Mouse (Mus musculus) adrenal gland, postnatal 4 days (tissue): ENCODE measurements around the gene Gm39566. TPM values are rescaled to one million over a fixed set of nuclear protein-coding genes. Genes with fewer than 3 reads are reported as not detected.
A peak's percentile ranks its signal among the peaks of the same experiment; 100 is the strongest.

Experiments
- DNase-seq, 2 experiments: peaks; one replicate each; pipeline ENCODE4 v3.0.0; 2021 to 2022; ENCODE audit warnings: low spot score in 2 of 2, mixed read lengths in 2 of 2
- total RNA-seq, 2 experiments: library from RNA; stranded (reverse); gene quantifications; 2 replicates each; pipeline ENCODE4 v1.2.3; 2021

Gm39566 gene
- total RNA-seq, 2 experiments from 2014 or later: not detected

DNA sequence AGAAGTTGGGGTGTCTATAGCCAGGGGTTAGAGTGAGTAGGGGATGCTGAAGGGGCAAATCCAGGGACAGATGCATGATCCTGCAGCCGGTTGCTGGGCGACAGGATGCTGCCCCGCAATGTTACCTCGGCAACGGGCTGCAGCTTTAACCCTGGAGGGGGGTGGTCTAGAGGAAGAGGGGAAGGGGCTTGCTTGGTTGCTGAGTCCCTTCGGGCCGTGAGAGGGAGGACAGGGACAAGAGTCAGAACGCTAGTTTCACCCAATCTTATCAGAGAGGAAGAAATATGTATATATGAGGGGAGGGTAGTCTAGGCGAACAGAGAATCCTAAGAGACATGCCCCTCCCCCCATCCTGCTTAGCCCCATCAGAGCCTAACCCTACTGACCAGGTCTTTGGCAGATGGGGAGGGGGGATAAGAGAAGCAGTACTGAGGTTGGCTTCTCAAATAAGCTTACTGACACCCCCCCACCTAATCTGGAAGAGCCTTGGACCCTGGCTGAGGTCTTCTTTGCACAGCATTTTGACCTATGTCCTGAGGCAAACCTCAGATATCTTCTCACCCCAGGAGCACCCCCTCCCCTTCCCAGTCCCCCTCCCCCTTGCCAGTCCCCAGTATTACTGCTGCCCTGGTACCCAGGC, 20.3 kb upstream of the Gm39566 start:
- no peak for DNase-seq

DNA sequence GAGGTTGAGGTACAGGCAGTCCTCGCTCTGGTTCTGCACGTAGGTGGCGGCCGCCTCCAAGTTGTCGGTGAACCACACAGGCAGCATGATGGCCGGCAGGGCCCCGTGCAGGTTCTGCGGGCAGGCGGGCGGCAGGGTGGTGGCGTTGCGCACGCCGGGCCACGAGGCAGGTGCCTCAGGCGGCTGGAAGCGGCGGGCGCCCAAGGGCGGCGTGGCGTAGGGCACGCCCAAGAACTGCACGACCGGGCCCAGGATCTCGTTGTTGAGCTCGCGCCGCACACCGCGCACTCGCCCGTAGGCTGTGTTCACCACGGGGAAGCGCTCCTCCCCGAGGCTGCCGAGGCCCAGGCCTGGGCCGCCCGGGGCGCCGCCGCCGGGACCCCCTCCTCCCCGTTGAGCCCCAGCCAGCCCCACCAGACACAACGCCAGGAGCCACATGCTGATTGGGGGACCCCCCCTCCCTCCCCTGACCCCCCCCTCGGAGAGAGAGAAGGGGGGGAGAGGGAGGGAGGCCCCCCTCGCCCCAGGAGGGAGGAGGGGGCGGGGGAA, 19.0 kb upstream of the Gm39566 start:
- no peak for DNase-seq

DNA sequence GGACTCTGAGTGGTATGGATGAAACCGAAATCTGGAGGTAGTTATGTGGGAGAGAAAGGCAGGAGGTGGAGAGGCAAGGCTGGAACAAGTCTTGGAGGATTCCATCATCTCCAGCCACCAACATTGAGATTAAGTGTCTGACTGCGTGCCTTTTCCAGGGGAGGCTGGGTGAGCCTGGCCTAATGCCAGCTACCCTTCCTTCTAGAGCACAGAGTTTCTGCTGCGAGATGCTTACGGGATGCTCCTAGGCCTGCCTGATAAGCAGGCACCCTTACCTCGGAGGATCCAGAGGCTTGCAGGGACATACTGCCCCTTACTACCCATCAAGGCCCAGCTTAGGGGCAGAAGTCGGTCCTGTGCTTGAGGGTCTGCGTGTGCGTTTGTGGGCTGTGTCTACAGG, 18.5 kb upstream of the Gm39566 start:
- no peak for DNase-seq

DNA sequence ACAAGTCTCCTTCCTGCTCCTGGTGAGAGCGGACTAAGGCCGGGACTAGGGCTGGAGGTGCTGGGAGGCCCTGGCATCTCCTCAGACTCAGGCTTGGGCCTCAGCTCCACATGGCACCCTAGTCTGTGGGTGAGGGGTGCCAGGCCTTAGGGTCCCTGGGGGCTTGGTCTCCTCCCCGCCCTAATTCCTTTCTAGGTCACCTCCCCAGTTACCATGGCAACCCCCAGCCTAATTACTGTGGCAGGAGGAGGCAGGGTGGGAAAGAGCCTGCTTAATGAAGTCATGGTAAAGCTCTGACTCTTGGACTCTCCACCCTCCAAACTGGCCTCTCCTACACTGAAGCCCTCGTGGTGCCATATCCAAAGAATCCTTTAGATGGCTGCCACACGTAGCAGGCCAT, 13.7 kb upstream of the Gm39566 start:
- DNase-seq: no peak

DNA sequence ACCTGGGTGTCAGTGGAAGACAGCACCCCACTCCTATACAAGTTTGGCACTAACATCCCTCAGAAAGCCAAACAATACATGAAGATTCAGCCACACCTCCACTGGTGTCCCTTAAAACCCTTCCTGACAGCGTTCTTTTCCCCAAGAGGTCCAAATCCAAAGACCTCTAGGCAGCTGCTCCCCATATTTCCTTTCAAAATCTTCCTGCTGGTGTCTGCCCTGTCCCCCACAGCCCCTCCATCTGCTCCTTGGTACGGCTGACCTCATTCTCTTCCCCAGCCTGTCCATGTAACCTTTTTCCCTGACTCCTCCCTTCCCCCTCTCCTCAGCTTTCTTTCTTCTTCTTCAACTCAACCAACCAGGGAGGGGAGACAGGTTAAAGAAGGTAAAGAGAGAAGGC, 8.4 kb upstream of the Gm39566 start:
- no peak for DNase-seq

DNA sequence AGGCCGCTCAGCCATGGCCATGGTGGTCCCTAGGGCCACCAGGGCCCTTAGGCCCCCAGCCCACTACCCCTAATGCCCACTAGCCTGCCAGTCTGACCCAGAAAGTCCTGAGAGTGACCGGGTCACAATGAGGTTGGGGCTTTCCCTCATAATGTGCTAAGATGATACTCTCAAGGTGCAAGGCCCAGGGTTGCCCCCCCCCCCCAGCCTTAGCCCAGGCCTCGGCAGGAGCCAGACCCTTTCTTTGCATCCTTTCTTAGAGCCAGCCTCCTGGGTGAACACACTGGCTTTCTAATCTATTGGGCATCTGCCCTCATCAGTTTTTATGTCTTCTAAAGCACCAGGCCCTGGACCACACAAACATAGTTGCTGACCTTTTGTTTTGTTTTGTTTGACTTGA, 7.0 kb upstream of the Gm39566 start, which contains the start of gene Spem1:
TSS of gene Spem1 (minus strand) at position 101 of the 400 bp plus-strand sequence.
- DNase-seq: no peak

DNA sequence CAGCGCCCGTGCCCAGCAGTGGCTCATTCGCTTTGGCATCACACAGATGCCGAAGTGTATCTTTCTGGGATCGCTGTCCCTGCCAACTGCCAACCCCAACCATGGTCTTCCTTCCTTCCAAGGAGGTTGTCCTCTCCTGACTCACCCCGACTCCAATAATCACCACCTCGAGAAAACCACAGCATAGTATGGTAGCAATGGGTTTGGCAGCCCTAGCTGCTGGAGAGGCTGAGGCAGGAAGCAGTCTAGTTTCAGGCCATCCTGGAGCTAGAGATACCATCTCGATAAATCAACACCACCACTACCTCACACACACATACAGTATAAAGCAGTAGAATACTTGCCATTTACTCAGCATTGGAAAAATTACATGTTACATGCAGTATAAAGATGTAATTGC, 3.8 kb upstream of the Gm39566 start:
- no peak for DNase-seq

DNA sequence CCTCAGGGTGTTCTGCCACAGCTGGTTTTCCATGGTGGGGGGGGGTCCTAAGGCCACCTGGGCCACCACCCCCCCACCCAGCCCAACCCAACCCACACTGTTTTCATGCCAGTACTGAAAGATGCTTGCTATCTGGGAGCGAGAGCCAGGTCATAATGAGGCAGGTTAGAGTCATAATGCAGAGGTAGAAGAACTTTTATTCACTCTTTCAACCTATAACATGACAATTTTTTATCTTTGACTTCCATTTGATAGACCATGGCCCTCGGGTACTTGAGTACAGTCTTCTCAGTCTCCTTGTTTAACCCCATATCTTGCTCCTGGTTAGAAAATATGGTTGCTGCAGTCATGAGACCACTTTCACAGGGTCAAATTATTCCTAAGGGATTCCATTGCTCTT, 3.3 kb upstream of the Gm39566 start, which contains the start of gene Spem2:
TSS of gene Spem2 (minus strand) at position 101 of the 400 bp plus-strand sequence.
- no peak for DNase-seq

DNA sequence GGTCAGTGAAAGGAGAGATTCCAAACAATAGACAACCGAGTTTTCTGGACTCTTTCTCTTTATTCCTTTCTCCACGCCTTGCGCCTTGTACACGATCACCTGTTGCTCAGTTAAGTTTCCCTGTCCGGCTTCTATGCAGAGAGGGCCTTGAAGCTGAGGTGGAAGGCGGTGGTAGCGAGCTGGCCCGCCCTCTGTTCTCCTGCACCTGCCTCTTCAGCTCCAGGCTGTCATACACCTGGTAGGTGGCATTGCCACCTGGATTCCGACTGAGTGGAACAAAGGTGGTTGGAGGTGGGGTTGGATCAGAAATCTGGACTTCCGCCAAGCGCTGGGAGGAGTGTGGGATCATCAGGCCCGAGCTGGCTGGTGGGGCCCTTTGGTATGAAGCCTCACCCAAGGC, 1.4 kb upstream of the Gm39566 start:
- DNase-seq: no peak

DNA sequence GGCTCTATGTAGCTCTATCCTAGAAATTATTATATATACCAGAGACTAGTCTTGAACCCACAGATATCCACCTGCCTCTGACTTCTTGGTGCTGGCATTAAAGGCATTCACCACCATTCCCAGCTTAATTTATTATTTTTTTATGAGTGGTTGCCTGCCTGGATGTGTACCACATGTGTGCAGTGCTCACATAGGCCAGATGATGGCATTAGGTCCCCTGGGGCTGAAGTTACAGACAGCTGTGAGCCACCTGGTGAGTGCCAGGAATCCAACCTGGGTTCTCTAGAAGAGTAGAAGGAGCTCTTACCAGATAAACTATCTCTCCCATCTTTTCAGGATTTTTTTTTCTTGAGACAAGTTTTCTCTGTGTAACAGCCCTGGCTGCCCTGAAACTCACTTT, 4.8 kb downstream of the Gm39566 start:
- DNase-seq: no peak

DNA sequence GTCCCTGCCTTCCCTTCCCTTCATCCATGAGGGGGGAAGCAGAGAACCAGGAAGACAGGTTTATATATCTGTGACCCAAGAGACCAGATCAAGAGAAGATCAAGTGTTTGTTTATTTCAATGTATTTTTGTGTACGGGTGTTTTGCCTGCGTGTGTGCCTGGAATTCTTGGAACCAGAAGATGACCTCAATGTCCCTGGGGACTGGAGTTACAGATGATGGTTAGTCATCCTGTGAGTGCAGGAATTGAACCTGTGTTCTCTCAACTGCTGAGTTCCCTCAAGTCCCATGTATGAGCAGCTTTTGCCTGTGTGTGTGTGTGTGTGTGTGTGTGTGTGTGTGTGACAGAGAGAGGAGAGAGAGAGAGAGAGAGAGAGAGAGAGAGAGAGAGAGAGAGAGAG, 7.5 kb downstream of the Gm39566 start:
- no peak for DNase-seq

DNA sequence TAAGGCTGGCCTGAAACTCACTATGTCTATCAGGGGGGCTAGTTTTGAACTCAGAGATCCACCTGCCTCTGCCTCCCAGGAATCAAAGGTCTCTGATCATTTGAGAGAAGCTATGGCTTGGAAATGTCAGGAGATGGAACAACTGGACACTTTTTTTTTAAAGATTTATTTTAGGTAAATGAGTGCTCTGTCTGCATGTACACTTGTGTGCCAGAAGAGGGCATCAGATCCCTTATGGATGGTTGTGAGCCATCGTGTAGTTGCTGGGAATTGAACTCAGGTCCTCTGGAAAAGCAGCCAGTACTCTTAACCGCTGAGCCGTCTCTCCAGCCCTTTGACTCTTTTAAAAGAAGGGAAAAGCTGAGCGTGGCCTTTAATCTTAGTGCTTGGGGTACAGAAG, 8.7 kb downstream of the Gm39566 start:
- DNase-seq: no peak

DNA sequence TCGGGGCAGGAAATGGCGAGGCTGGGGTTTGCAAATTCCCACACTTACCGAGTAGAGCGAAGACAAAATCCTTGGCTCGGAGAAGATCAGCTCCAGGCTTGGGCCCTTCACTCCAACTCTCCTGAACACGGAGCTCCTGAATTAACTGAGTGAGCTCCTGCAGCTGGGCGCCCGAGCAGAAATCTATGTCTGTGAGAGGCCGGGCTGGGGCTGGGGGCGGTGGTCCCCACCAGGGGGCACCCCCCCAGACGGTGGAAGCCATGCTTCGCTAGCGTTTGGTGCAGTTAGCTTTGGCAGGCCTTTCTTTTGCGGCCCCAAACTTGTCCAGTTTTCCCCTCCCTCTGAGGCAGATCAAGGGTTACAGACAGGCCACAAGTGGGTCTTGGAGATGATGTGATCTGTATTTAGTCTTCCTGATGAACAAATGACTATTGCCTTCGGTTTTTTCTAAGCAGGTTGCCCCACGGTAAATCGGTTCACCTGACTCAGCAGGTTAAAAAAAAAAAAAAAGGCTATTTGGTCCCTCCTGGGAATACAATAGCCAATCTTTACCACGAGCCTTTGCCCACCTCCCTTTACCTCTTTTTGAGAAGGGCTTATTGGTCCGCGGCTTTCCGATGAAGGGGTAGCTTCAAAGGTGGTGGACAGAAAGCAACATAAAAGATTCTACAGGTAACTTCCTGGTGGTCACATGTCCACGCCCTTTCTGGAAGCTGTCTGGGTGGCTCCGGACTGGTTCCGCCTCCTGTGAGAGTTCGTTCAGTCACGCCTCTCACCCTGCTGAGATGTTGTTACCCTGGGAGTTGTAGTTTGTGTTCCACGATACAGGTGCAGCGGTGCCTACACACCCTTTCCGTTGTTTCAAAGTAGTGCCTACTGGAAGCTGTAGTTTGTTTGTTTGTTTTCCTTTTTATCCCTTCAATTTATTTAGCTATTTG, 9.9 kb downstream of the Gm39566 start, which contains the start of gene Tmem102:
TSS of gene Tmem102 (minus strand) at position 653 of the 938 bp plus-strand sequence.
- DNase-seq: no peak

DNA sequence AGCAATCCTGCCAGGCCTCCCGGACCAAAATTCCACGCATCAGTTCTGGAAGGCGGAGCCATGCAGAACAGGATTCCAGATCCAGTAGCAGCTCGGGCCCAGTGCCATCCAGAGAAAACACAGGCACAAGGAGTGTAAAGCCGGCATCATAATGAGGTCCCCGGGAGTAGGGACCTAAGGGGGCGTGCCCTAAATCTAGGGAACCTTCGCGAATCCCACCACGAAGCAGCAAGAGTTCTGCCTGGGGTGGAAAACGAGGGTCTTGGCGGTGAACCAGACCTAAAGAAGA, 10.5 kb downstream of the Gm39566 start:
- no peak for DNase-seq

DNA sequence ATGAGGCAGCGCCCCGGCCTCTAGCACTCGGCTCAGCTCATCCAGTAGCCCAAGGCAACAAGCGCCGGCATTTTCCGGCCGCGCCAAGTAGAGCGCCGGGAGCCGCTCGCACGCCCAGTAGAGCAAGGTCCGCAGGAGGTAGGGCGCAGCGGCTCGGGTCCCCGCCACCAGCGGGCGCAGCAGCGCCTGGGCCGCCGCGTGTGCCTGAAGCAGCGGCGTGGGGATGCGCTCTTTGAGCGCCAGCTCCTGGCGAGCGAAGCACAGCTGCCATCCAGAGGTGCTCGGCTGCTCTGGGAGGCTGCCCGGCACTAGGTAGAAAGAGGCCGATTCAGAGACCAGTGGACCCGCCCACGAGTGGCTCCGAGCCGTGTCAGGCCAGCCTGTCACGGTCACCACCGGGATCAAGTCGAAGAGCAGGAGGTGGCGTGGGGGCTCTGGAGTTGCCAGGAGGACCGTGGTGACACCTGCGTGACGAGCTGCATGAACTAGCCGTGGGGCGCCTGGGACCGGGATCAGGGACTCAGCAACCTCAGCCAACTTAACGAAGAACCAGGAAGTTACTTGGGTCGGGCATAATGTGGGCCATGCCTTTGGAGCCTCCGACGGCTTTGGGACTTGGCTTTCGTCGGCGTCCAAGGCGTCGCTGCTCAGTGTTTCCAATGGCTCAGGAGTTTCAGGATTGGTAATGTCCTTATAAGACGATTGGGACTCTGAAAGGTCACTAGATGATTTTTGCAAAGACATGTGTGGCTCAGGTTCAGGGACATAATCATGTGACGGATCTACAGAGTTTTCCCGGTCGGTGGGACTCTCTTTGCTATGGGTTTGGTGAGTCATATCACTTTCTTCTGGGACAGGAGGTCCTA, 11.1 kb downstream of the Gm39566 start:
- peak; percentile 52 to 53 for DNase-seq

DNA sequence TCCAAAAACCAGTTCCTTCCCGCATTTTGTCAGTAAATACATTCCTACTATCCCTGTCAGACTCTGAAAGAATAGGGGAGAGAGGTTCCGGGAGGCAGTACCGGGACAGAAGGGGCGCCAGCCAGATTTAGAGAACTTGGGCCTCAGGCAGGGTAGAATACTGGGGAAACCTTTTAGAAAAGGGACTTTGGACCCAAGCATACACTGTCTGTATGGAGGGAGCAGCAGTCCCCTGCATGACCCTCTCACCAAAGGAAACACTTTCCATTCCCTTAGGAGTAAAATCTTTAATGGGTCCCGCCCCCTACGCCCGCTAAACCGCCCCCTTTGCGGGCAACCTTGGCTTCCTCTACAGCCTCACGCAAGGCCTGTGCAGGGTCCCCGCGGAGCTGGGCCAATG, 11.8 kb downstream of the Gm39566 start:
- no peak for DNase-seq

DNA sequence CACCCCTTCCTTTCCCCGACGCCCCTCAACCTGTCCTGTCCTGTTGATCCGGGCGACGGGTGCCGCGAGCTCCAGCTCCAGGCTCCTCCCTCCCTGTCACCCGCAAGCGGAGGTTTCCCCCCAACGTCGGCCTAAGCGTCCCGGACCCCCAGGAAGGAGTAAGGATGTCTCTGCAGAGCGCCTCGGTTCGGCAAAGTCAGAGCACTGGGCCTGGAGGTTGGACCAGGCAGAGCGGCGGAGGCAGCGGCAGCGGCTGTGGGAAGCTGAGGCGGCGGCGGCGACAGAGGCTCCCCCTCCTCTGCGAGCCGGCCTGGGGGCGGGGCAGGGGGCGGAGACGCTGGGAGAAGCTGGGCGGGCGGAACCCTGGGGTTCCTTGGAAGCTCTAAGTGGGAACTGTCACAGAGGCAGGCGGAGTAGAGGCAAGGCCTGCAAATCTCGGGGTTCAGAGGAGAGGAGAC, 12.4 kb downstream of the Gm39566 start:
- DNase-seq: peak; percentile 64

DNA sequence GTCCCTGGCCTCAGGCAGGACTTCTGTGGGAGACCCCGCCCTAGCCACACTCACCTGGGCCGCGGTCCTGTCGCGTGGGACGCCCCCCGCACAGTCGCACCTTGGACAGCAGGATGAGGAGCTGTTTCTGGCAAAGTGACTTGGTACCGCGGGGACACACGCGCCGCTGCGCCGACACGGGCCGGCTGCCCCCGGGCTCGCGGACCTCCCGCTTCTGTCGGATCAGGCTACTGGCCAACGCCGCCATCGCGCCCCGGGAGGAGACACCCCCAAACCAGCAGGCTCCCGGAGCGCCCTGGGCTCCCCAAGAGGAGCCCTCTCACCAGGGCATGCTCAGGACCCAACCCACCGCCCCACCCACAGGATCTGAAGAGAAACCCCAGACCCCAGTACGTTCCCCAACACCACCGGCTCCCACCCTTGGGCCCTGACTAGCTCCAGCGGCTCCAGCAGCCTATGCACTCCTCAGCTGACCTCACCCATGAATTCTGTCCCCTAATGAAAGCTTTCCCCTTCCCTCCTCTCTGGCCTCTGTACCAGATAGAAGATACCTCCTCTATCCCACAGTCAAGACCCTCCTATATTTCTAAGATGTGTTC, 13.6 kb downstream of the Gm39566 start, which contains the start of gene Fgf11:
TSS of gene Fgf11 (minus strand) at position 479 of the 599 bp plus-strand sequence.
- DNase-seq: no peak

DNA sequence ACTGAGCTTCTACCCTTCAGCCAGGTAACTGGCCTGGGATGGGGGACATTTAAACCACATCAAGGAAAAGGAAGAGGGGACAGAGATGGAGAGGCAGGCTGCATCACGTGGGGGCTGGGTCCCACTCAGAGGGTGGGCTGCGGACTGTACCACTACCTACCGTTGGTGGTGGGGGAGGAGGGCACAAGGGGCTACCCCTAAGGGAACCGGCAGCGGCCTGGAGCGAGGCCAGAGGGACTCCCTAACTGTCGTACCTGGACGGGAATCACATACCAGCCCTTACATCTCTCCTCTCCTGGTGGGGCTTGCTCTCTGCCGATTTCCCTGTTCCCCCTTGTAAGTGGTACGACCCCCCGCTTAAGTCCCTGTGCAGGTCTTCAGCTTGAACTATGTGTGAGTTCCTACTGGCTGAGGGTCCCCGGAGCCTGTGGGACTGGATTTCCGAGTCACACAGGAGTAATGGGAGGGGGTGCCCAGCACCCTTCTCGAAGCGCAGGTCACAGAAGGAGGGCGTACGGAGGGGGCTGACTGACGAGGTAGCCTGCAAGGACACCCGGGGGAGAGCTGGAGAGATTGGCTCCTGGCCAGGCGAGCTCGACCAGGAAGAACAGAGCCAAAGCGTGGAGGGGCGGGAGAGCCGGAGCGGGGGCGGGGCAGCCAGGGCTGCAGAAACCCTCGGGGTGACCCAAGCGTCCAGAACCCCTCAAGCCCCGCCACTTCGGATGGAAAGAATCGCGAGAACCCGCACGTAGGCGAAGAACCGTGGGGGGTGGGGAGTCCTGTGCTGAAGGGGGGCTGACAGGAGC, 14.5 kb downstream of the Gm39566 start:
- DNase-seq: no peak

DNA sequence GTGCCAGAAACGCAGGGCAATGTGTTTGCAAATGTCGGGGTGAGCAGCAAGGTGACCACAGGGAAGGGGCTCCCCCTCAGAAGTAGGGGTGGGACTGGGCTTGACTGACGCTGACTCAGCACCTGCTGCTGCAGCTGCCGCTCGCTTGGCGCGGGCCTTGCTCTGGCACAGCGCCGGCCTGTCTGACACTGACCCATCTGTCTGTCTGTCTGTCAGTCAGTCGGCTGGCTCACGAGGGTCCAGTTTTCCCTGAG, 15.0 kb downstream of the Gm39566 start:
- no peak for DNase-seq
